Mouse (Mus musculus) G1E (cell line): Measurements from ENCODE around the gene Nek1.

ENCODE experiments used
- CTCF ChIP-seq: IDR thresholded peaks from 2 replicates; pipeline ENCODE4 v1.5.1; 2012; ENCODE audit warnings: low read depth, low read length, inconsistent platforms, mixed read lengths
- GATA1 ChIP-seq: IDR thresholded peaks from 2 replicates; pipeline ENCODE4 v1.6.1; 2012; ENCODE audit warnings: borderline replicate concordance, low read length, inconsistent platforms, mixed read lengths
- GATA2 ChIP-seq: IDR thresholded peaks from 2 replicates; pipeline ENCODE4 v1.6.1; 2012; ENCODE audit warnings: low read depth, low read length, inconsistent platforms, borderline replicate concordance
- TAL1 ChIP-seq: conservative IDR thresholded peaks from 2 replicates; pipeline ENCODE4 v1.6.1; 2012; ENCODE audit warnings: low read depth, low read length, inconsistent platforms, mixed read lengths

GRCm38 (mm10) chr8:61177680-61178593 is 184.9 kb downstream of the Nek1 start:
- TF ChIP-seq CTCF (no peak), TAL1 (peak; percentile 81), GATA2 (peak; percentile 51; the same call in 1 of the 2 replicates), GATA1 (no peak)
